In genomic region chr17:4994504-4994812, GRCm38 (mm10) we compare ENCODE assay signal across 8 mouse cellular contexts. TPM values are rescaled to one million over a fixed set of nuclear protein-coding genes. Genes with fewer than 3 reads are reported as not detected.
A peak's percentile ranks its signal among the peaks of the same experiment; 100 is the strongest.
DNase-seq lines count a peak whose midpoint lies in the region; ATAC-seq and TF ChIP-seq lines count a peak whose summit lies in the region.

No protein-coding gene starts in this region.

- no peaks in the 10 kb centered on the region for H3K27me3 ChIP-seq in liver, adult 2 months (ENCODE audit: control insufficient read depth, insufficient read depth, low read length)
- H3K27me3 ChIP-seq in embryonic facial prominence, embryonic 13.5 days: no peaks in the 10 kb centered on the region
- H3K27me3 ChIP-seq in hindbrain, embryonic 15.5 days: no peaks in the 10 kb centered on the region
- H3K27me3 ChIP-seq in midbrain, postnatal 0 days (ENCODE audit: insufficient read depth, low read length): no peaks in the 10 kb centered on the region

- H3K79me2 ChIP-seq in liver, adult 2 months (ENCODE audit: control insufficient read depth, insufficient read depth, low read length): peaks cover 26% of the 10 kb centered on the region

- peaks cover 8% of the 10 kb centered on the region; the same call in 1 of the 2 replicates for H3K4me1 ChIP-seq in liver, adult 2 months (ENCODE audit: control insufficient read depth, insufficient read depth, low read length)
- peaks cover 13% of the 10 kb centered on the region for H3K4me1 ChIP-seq in embryonic facial prominence, embryonic 13.5 days
- peaks cover 36% of the 10 kb centered on the region for H3K4me1 ChIP-seq in hindbrain, embryonic 15.5 days (replicated peaks)
- H3K4me1 ChIP-seq in midbrain, postnatal 0 days (ENCODE audit: insufficient read depth, low read length): 0 out of 2 replicates have a peak, but pooled peaks cover 3% of the 10 kb centered on the region

- WGBS in liver, adult 2 months: 8% methylated on average over 53 of the region's 55 CpGs
- WGBS in embryonic facial prominence, embryonic 13.5 days: 2% methylated on average over 20 of the region's 55 CpGs
- 0% methylated on average over 37 of the region's 55 CpGs for WGBS in hindbrain, embryonic 15.5 days
- WGBS in midbrain, postnatal 0 days: 3% methylated on average over 16 of the region's 55 CpGs

- peak overlapping the region; percentile 99 for H3K27ac ChIP-seq in liver, adult 2 months (replicated peaks; ENCODE audit: insufficient read depth, low read depth, low read length)
- peak overlapping the region; percentile 100 for H3K27ac ChIP-seq in embryonic facial prominence, embryonic 13.5 days
- peak overlapping the region; percentile 100 for H3K27ac ChIP-seq in hindbrain, embryonic 15.5 days (replicated peaks)
- H3K27ac ChIP-seq in midbrain, postnatal 0 days (ENCODE audit: low read depth, low read length): peak overlapping the region; percentile 100

- TF ChIP-seq CTCF in liver, adult 2 months (IDR thresholded peaks at IDR 0.05; ENCODE audit: low read depth, low read length): no peak
- TF ChIP-seq CTCF in midbrain, postnatal 0 days (IDR thresholded peaks at IDR 0.05): no peak

- no peaks in the 10 kb centered on the region for H3K9me3 ChIP-seq in embryonic facial prominence, embryonic 13.5 days
- no peaks in the 10 kb centered on the region for H3K9me3 ChIP-seq in hindbrain, embryonic 15.5 days
- no peaks in the 10 kb centered on the region for H3K9me3 ChIP-seq in midbrain, postnatal 0 days (ENCODE audit: low read length)

- no peaks in the 10 kb centered on the region for H3K36me3 ChIP-seq in liver, adult 2 months (ENCODE audit: control insufficient read depth, insufficient read depth, low read length)
- no peaks in the 10 kb centered on the region for H3K36me3 ChIP-seq in embryonic facial prominence, embryonic 13.5 days
- H3K36me3 ChIP-seq in hindbrain, embryonic 15.5 days: no peaks in the 10 kb centered on the region
- H3K36me3 ChIP-seq in midbrain, postnatal 0 days (ENCODE audit: insufficient read depth, low read length): no peaks in the 10 kb centered on the region

- peak overlapping the region; percentile 100 for H3K4me3 ChIP-seq in liver, adult 2 months (ENCODE audit: insufficient read depth, low read depth, low read length)
- peak overlapping the region; percentile 94 for H3K4me3 ChIP-seq in embryonic facial prominence, embryonic 13.5 days
- H3K4me3 ChIP-seq in hindbrain, embryonic 15.5 days: peak overlapping the region; percentile 95
- peak overlapping the region; percentile 95 for H3K4me3 ChIP-seq in midbrain, postnatal 0 days (ENCODE audit: low read depth, low read length)

- peak overlapping the region; percentile 100 for H3K9ac ChIP-seq in liver, adult 2 months (ENCODE audit: low read depth, low read length)
- peak overlapping the region; percentile 100 for H3K9ac ChIP-seq in embryonic facial prominence, embryonic 13.5 days
- peak overlapping the region; percentile 91 for H3K9ac ChIP-seq in hindbrain, embryonic 15.5 days
- H3K9ac ChIP-seq in midbrain, postnatal 0 days (replicated peaks; ENCODE audit: low read length, poor library complexity, severe bottlenecking): peak overlapping the region; percentile 99

- peak overlapping the region; percentile 75 for H3K4me2 ChIP-seq in embryonic facial prominence, embryonic 13.5 days
- H3K4me2 ChIP-seq in hindbrain, embryonic 15.5 days: peak overlapping the region; percentile 65
- peak overlapping the region; percentile 76 for H3K4me2 ChIP-seq in midbrain, postnatal 0 days (ENCODE audit: low read depth, low read length, poor library complexity, severe bottlenecking)

- ATAC-seq in embryonic facial prominence, embryonic 13.5 days (ENCODE audit: insufficient number of reproducible peaks, insufficient read depth, low FRiP score, low TSS enrichment, low read depth): peak; percentile 35
- ATAC-seq in hindbrain, embryonic 15.5 days (ENCODE audit: low FRiP score, low read depth): peak; percentile 35; the same call in 1 of the 2 replicates
- peak; percentile 59 for ATAC-seq in midbrain, postnatal 0 days (ENCODE audit: low FRiP score)

- no peak for DNase-seq in liver, adult 2 months (ENCODE audit: extremely low read depth, low read depth, low spot score)
- DNase-seq in liver: no peak
- DNase-seq in midbrain, postnatal 0 days (ENCODE audit: low spot score): no peak
- no peak for DNase-seq in thymus, postnatal 10 days (ENCODE audit: low spot score in 2 of 2)
- no peak for DNase-seq in gastrocnemius, postnatal 25 days
- no peak for DNase-seq in spleen, postnatal 10 days (ENCODE audit: low spot score in 2 of 2)

- TF ChIP-seq POLR2A in liver, adult 2 months (IDR thresholded peaks at IDR 0.05; ENCODE audit: extremely low read depth, insufficient read depth, low read length): no peak

RNA-seq across cellular contexts. Expression of gene Arid1b, which starts 0.3 kb away (rescaled TPM):
- total RNA-seq in liver, adult 2 months (2014; rRNA removed): 9.7 and 12.5 TPM in 2 replicates
- polyA plus RNA-seq in liver, adult 2 months (2012; rRNA removed): 11.7 and 12.1 TPM in 2 replicates
- polyA plus RNA-seq in embryonic facial prominence, embryonic 13.5 days (2015; fragmentation: Nextera tagmentation; extraction: Ambion mirVana): 13.0 and 14.1 TPM in 2 replicates
- 12.5 and 14.3 TPM in 2 replicates for polyA plus RNA-seq in hindbrain, embryonic 15.5 days (2015; fragmentation: Nextera tagmentation; extraction: Ambion mirVana)
- total RNA-seq in midbrain, postnatal 0 days (2014; rRNA removed): 62.0 and 73.3 TPM in 2 replicates
- polyA plus RNA-seq in midbrain, postnatal 0 days (2015; fragmentation: Nextera tagmentation; extraction: Ambion mirVana): 10.1 and 11.9 TPM in 2 replicates
- 10 to 100 TPM; 29.2 to 29.7 TPM for total RNA-seq in gastrocnemius, postnatal 25 days (2021)
